Mouse (Mus musculus): ENCODE measurements around the gene Pik3r1.

DNA sequence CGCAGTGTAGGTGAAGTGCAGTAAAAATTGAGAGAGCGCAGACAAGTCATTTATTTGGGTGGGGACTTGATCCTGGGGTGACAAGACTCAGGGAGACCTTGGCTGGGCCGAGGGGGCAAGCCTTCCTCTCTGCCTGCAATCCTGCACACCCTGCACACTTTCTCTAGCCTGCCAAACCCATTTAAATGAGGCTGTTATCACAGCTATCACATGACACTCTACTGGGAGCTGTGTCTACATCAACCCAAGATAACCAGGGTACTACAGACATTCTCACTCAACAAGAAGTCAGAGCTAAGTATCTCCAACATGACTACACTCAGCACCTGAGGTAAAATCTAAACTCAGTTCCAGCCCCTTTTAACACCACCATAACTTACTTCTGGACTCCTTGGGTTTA, 7.1 kb downstream of the Pik3r1 start:
- TF ChIP-seq MAFK (IDR thresholded peaks at IDR 0.05; ENCODE audit: insufficient read depth, low read depth, low read length) = no peak
- TF ChIP-seq ZNF384 (IDR thresholded peaks at IDR 0.05; ENCODE audit: low read depth, low read length) = no peak
- no peak for TF ChIP-seq HCFC1 (IDR thresholded peaks at IDR 0.05; ENCODE audit: borderline replicate concordance, insufficient read depth, low read length)
- no peak for TF ChIP-seq ZC3H11A (IDR thresholded peaks at IDR 0.05; ENCODE audit: borderline replicate concordance, low read depth, low read length)

Measured in ES-E14 (cell line).